Mouse (Mus musculus) small intestine, adult 2 months (tissue): ENCODE results near the gene Iqce.
A peak's percentile ranks its signal among the peaks of the same experiment; 100 is the strongest.

ENCODE experiments used
- CTCF ChIP-seq: fragments of 200-500 bp; IDR thresholded peaks from 2 replicates; pipeline ENCODE4 v1.5.1; 2012; ENCODE audit warnings: low read depth, mild to moderate bottlenecking, control low read depth, inconsistent platforms, low read length, moderate library complexity, mixed read lengths; ENCODE audit not compliant: insufficient replicate concordance, insufficient read length; ENCODE audit errors: extremely low read depth
- POLR2A ChIP-seq: fragments of 200-500 bp; IDR thresholded peaks from 2 replicates; pipeline ENCODE4 v1.6.1; 2012; ENCODE audit warnings: low read depth, mild to moderate bottlenecking, control low read depth, inconsistent platforms, low read length, moderate library complexity

GRCm38 (mm10) chr5:140741877-140742276, 39.7 kb upstream of the Iqce start:
- TF ChIP-seq CTCF (peak; percentile 11; the same call in 1 of the 2 replicates), POLR2A (no peak)
